Mouse (Mus musculus) R1 (cell line): ENCODE results near the gene Henmt1.

Source experiments
- DNase-seq: peaks from one replicate; pipeline ENCODE4 v3.0.0-alpha.2; 2018; ENCODE audit warnings: low read depth, low spot score

Gene Henmt1

GRCm38 (mm10) chr3:108939573-108939972, at the start of gene Henmt1:
Henmt1 (plus strand) TSS chr3:108939873.
- no peak for DNase-seq

DNA sequence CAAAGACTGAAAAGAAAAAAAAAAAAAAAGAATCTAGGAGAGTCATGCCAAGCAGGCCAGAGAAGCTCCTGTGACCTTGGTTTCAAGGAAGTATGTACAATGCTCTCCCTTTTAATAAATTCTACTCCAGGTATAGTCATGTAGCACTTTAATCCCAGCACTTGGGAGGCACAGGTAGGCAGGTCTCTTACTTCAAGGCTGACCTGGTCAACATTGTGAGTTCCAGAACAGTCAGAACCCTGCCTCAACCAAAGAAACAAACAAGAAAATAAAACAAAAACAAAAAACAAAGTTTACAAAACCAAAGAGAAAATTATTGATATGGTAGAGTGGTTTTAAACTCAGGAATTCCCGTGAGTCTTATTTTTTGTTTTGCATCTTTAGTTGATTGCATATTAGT, 49.8 kb upstream of the Henmt1 start, which contains the start of gene Fndc7:
Fndc7 (minus strand) TSS at position 101 of the 400 bp plus-strand sequence.
- no peak for DNase-seq

DNA sequence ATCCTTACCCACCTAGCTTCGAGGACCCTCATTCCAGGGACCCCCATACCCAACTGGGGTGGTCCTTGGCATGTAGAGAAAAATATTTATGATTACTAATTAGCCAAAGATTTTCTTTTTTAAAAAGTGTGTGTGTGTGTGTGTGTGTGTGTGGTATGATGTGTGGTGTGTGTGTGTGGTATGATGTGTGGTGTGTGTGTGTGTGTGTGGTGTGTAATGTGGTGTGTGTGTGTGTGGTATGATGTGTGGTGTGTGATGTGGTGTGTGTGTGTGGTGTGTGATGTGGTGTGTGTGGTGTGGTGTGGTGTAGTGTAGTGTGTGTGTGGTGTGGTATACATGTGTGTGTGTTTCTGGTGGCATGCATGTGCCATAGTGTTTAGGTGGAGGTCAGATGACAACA, 47.6 kb upstream of the Henmt1 start:
- DNase-seq: no peak

- no peak for DNase-seq
These were observed 46.8 kb upstream of the Henmt1 start for GRCm38 (mm10) chr3:108892914-108893313.

DNA sequence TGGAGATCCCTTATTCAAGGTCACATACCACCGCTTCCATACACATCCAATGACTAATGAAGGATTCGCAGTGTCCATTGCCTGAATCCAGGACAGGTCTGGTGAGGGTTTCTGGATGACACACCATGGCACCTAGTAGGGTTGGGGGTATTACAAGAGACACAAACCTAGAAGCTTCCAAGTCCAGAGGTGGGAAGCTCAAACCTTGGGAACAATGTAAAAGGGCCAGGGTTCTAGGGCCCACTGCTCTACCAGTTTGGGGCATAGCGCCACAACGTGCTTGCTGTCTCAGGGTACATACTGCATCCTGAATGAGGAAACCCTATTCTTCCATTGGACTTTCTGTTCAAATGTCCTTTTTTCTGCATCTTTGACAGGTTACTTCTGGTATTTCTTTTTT, 41.0 kb upstream of the Henmt1 start:
- peak; percentile 11 for DNase-seq

- no peak for DNase-seq
These were observed 39.5 kb upstream of the Henmt1 start for GRCm38 (mm10) chr3:108900147-108900546.

GRCm38 (mm10) chr3:108900681-108901080, 39.0 kb upstream of the Henmt1 start:
- DNase-seq: no peak

DNA sequence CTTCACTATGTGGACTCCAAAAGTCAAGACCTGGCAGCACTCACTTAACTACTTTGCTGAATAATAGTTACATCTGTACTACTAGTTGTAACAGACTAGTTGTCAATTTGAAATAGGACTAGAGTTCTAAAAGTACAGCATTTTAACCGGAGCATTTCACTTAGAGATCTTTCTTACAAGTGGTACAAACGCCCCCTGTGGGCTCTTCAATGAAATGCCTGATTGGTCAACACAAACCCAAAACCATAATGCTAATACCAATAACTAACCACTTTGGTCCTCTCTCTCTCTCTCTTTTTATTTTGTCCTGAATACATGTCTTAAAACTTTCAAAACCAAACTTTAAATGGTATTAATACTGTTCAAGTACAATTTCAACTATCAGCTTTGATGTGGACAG, 37.6 kb upstream of the Henmt1 start:
- DNase-seq: peak; percentile 54

- DNase-seq: peak; percentile 10
These were observed 36.7 kb upstream of the Henmt1 start for GRCm38 (mm10) chr3:108902934-108903333.

- DNase-seq: peak; percentile 40
These were observed 29.2 kb upstream of the Henmt1 start for GRCm38 (mm10) chr3:108910303-108911080.

DNA sequence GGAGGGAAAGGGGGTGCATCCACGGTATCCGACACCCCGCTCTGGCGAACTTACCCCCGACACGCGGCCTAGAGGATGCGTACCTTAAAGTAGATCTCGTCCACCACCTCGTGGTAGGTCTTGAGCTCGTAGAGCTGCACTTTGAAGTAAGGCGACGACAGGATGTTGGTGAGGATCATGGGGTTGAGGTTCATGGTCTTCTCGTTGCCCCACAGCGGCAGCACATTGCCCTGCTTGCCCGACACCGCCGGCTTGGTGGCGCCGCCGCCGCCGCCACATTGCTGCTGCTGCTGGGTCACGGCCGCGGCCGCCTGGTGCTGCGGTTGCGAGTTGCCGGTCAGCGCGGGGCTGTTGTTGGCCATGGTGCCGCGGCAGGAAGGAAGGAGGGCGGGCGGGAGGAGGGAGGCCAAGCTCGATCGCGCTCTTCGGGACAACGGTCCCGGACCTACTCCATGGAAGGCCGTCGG, 28.6 kb upstream of the Henmt1 start:
- DNase-seq: peak; percentile 84

GRCm38 (mm10) chr3:108911548-108912413, 27.9 kb upstream of the Henmt1 start, which contains the start of gene Prpf38b:
Prpf38b (minus strand) TSS chr3:108911727.
- DNase-seq: peak; percentile 97

DNA sequence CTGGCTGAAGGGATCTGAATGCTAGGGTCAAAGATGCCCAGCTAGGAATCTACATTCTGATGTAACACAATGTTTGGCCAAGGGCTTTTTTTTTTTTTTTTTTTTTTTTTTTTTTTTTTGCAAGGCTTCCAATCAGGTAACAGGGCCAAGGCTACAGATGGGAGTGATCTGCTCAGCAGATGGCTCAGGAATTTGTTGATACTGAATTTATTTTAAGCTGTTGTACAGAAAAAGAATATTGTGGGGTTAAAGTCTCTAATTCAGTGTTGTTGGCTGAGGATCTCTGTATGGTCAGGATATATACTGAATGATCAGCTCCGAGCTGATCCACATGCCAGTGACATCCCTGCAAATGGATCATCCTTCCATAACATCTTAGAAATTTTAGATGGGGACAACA, 23.7 kb upstream of the Henmt1 start:
- no peak for DNase-seq

GRCm38 (mm10) chr3:108916857-108917256, 22.8 kb upstream of the Henmt1 start:
- no peak for DNase-seq

DNA sequence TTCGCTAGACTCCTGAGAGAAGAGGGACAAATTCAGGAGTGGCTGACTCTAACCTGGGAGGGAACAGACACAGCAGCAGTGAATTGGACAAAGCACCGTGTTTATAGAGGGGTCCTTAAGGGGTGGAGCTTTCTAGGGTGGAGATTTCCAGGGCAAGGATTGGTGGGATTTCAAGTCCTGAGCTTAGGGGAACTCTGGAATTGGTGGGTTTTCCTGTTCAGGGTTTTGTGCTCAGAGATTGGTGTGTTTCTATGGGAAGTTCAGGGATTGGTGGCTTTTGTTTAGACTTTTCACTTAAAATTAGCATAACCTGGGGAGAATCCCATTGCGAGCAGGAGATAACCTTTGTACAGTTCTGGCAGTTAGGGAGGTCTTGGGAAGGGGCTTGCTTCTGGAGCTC, 21.7 kb upstream of the Henmt1 start:
- DNase-seq: peak; percentile 57

DNA sequence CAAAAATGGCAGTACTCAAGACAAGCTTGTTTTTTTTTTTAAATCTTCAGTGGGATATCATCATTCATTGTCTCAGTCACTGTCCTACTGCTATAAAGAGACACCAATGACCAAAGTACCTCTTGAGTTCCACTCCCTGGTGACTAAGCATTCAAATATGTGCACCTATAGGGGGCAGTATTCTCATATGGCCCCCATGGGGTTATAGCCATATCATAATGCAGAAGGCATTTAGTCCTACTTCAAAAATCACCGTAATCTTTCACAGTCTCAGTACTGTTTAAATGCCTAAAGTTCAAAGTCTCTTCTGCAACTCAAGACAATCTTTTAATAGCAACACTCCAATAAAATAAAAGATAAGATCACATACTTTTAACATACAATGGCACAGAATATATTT, 20.8 kb upstream of the Henmt1 start:
- DNase-seq: no peak

DNA sequence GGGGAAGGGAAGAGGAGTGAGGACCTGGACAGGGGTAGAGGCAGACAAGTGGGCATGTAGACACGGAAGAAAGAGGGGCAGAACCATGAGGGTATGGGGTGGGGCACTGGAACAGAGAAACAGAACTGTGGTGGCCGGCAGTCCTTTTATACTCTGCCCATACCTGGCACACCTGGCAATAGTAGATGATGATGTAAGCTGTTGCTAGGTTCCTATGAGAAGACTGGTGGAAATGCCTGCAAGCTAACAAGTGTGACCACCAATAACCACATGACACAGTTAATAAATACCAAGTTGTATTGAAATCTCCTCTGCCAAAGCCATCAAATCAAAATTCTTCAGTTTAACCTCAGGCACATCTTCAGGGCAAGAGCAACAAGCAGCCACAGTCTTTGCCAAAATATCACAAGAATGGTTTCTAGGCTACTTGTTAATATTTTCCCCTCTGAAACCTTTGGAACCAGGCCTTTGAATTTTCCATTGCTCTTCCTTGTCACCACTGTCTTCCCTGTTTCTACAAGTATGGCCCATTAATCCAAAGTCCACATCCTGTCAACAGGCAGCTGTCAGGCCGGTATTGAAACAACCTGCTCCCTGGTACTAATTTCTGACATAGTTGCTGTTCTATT, 19.1 kb upstream of the Henmt1 start:
- DNase-seq: no peak

- no peak for DNase-seq
These were observed 17.9 kb upstream of the Henmt1 start for GRCm38 (mm10) chr3:108921822-108922221.

DNA sequence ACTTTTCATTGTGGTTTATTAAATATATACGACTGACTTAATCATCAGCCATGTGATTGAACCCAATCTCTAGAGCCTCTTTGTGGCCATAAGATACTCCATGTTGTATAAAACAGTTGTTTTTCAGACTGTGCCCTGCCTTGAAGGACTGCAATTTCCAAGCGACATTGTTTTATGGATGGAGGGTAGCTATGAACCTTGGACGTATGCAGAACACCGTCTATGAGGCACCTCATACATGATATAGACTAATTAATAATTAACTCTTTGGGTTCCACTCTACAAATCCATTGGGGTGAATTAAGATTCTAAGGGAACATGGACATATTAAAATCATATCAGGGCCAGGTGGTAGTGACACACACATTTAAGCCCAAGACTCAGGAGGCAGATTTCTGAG, 14.0 kb upstream of the Henmt1 start:
- DNase-seq: no peak

GRCm38 (mm10) chr3:108926308-108926707, 13.4 kb upstream of the Henmt1 start:
- DNase-seq: no peak

DNA sequence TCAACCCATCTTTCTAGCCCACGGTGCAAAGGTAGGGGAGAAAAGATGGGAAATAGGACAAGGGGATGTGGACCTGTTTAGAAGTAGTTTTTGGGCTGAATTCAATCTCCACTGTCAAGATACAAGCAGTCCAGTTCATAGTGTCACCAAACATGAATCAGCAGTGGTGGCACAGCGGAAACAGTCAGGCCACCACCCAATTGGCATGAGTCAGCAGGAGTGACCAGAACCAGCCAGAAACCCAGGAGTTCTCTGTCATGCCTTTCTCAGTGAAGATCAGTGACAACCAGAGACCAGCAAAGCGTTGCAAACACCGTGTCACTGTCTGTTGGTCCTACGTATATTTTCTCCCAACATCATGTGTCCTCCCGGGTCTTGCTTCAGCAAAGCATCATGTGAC, 6.1 kb upstream of the Henmt1 start:
- no peak for DNase-seq

DNA sequence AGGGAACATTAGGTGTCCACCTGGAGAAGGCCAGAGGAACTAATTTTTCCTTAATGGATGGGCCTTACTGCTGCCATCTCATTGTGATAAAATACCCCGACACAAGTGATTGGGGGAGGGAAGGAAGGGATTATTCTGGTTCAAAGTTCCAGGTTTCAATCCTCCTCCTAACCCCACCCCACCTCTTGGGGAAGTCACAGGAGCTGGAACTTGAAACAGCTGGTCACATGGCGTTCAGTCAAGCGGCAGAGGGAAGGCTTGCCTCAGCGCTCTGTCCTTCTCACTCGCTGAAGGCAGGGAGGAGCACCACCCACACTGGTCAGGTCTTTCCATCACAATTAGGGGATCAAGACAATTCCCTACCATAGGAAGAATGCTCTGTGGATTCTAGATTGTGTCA, 982 bp upstream of the Henmt1 start:
- DNase-seq: no peak
